Mouse (Mus musculus) E14TG2a.4 (cell line): Measurements from ENCODE around the gene Scyl1.

Experiments used
- CTCF ChIP-seq: conservative IDR thresholded peaks from 2 replicates; pipeline ENCODE4 v1.5.1; 2014; ENCODE audit warnings: low read length
- NANOG ChIP-seq: IDR thresholded peaks from 2 replicates; pipeline ENCODE4 v1.6.1; 2014; ENCODE audit warnings: borderline replicate concordance, low read length, mixed read lengths
- POU5F1 ChIP-seq: IDR thresholded peaks from 2 replicates; pipeline ENCODE4 v1.6.1; 2014; ENCODE audit warnings: low read length, borderline replicate concordance

DNA sequence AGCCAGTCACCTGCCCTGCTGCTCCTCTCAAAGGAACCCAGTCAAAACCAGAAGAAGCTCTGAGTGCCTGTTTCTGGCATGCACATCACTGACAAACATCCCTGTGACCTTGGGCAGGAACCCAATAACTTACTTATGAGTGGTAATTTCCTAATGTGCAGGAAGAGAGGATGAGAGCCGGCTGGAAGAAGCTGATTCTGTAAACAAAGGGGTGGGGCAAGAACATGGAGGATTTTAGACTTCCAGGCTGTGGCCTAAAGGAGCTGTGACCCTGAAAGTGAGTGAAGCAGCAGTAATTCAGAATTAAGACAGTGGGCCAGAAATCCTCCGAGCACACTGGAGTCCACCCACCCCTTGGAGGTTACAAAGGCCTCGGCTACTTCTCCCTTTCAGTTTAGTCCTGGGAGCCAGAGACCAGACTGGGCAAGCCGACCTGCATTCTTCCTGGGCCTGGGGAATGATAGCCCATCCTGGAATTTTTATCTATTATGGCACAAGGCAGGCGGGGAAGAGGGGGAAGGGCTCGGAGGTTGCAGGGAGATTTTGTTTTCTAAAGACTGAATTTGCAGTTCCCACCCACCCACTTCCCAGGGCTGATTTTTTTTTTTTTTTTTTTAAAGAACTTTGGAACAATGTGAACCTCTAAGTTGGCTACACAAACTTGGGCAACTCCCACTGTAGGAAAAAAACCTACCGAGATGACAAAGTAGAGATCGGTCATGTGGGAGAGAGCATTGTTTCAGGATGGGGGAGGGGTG, 35.0 kb upstream of the Scyl1 start:
- TF ChIP-seq CTCF = no peak
- peak; percentile 29; the same call in 1 of the 2 replicates for TF ChIP-seq NANOG
- no peak for TF ChIP-seq POU5F1
